10 mouse cellular contexts compared by ENCODE assay signal in genomic region chr15:103518600-103519385, GRCm38 (mm10). TPM values are rescaled to one million over a fixed set of nuclear protein-coding genes. Genes with fewer than 3 reads are reported as not detected.
A peak's percentile ranks its signal among the peaks of the same experiment; 100 is the strongest.
DNase-seq lines count a peak whose midpoint lies in the region; ATAC-seq lines count a peak whose summit lies in the region.
"Had no signal": no experiment of that assay in that cellular context is flagged by ENCODE, and none has a peak within 500 bp of the region (broad histone marks: within the 10 kb centered on the region; RNA-seq: fewer than 3 reads in every experiment).

No protein-coding gene starts in this region.

- no peak overlapping the region for H3K4me2 ChIP-seq in embryonic facial prominence, embryonic 11.5 days (ENCODE audit: low read depth, low read length)
- peak overlapping the region; percentile 28 for H3K4me2 ChIP-seq in hindbrain, embryonic 16.5 days (ENCODE audit: low read length)
- H3K4me2 ChIP-seq: limb, embryonic 12.5 days had no signal

- intact Hi-C loops in left cerebral cortex, postnatal 4 days (cut with DNase I): no loop called here
- intact Hi-C loops in left cerebral cortex, postnatal 36 days (cut with DNase I): no loop called here

- peak; percentile 67; the same call in 1 of the 2 replicates for ATAC-seq in embryonic facial prominence, embryonic 11.5 days (replicated peaks; ENCODE audit: insufficient number of reproducible peaks, low FRiP score, low TSS enrichment, low read depth)
- ATAC-seq in hindbrain, embryonic 16.5 days: peak; percentile 79

- H3K9ac ChIP-seq in embryonic facial prominence, embryonic 11.5 days (replicated peaks; ENCODE audit: low read length): no peak overlapping the region
- H3K9ac ChIP-seq in hindbrain, embryonic 16.5 days (ENCODE audit: low read depth, low read length): peak overlapping the region; percentile 30; the same call in 1 of the 2 replicates
- H3K9ac ChIP-seq: limb, embryonic 12.5 days had no signal

- no peaks in the 10 kb centered on the region for H3K4me1 ChIP-seq in embryonic facial prominence, embryonic 11.5 days (ENCODE audit: control insufficient read depth, insufficient read depth, low read length)
- peaks cover 55% of the 10 kb centered on the region for H3K4me1 ChIP-seq in hindbrain, embryonic 16.5 days (ENCODE audit: control insufficient read depth, insufficient read depth, low read depth, low read length)

- H3K9me3 ChIP-seq in embryonic facial prominence, embryonic 11.5 days (replicated peaks; ENCODE audit: control insufficient read depth, low read length): no peaks in the 10 kb centered on the region
- no peaks in the 10 kb centered on the region for H3K9me3 ChIP-seq in hindbrain, embryonic 16.5 days (ENCODE audit: control insufficient read depth, low read length)
- H3K9me3 ChIP-seq: limb, embryonic 12.5 days; megakaryocyte, embryonic 14.5 days had no signal

- WGBS in embryonic facial prominence, embryonic 11.5 days: 5% methylated on average over 5 of the region's 5 CpGs
- WGBS in hindbrain, embryonic 16.5 days: 3% methylated on average over 5 of the region's 5 CpGs

- peak; percentile 79 for DNase-seq in left cerebral cortex, postnatal 4 days
- DNase-seq in left cerebral cortex, postnatal 36 days (ENCODE audit: low spot score in 2 of 2): no peak
- DNase-seq in embryonic facial prominence, embryonic 11.5 days (ENCODE audit: low spot score): peak; percentile 41
- no peak for DNase-seq in spleen, postnatal 10 days (ENCODE audit: low spot score in 2 of 2)
- DNase-seq in spleen, postnatal 4 days (ENCODE audit: low spot score in 2 of 2): no peak
- no peak for DNase-seq in urinary bladder, postnatal 10 days (ENCODE audit: low spot score)

- H3K36me3 ChIP-seq in embryonic facial prominence, embryonic 11.5 days (replicated peaks; ENCODE audit: control insufficient read depth, insufficient read depth, low read depth, low read length): no peaks in the 10 kb centered on the region; the same call in 1 of the 2 replicates
- H3K36me3 ChIP-seq in hindbrain, embryonic 16.5 days (ENCODE audit: control insufficient read depth, insufficient read depth, low read length): peaks cover 7% of the 10 kb centered on the region
- H3K36me3 ChIP-seq: limb, embryonic 12.5 days had no signal

- H3K4me3 ChIP-seq in embryonic facial prominence, embryonic 11.5 days (ENCODE audit: low read depth, low read length): no peak overlapping the region
- H3K4me3 ChIP-seq in hindbrain, embryonic 16.5 days (ENCODE audit: low read length): no peak overlapping the region
- H3K4me3 ChIP-seq: limb, embryonic 12.5 days; megakaryocyte, embryonic 14.5 days had no signal

- no peaks in the 10 kb centered on the region for H3K27me3 ChIP-seq in embryonic facial prominence, embryonic 11.5 days (ENCODE audit: control insufficient read depth, insufficient read depth, low read length)
- H3K27me3 ChIP-seq in hindbrain, embryonic 16.5 days (replicated peaks; ENCODE audit: control insufficient read depth, insufficient read depth, low read length): no peaks in the 10 kb centered on the region
- H3K27me3 ChIP-seq: limb, embryonic 12.5 days had no signal

- 0 out of 2 replicates have a peak overlapping the region, but pooled peaks have one; percentile 28 for H3K27ac ChIP-seq in embryonic facial prominence, embryonic 11.5 days (replicated peaks; ENCODE audit: low read depth, low read length)
- H3K27ac ChIP-seq in hindbrain, embryonic 16.5 days (ENCODE audit: low read depth, low read length): peak overlapping the region; percentile 83
- H3K27ac ChIP-seq: limb, embryonic 12.5 days had no signal

RNA-seq across cellular contexts. Expression of gene Pde1b, which starts 16.0 kb away (rescaled TPM):
- total RNA-seq in left cerebral cortex, postnatal 4 days (2021): 10 to 100 TPM; 52.8 to 58.1 TPM
- total RNA-seq in left cerebral cortex, postnatal 36 days (2021): 100 to 1,000 TPM; 160 to 189 TPM
- 6.6 and 8.4 TPM in 2 replicates for polyA plus RNA-seq in embryonic facial prominence, embryonic 11.5 days (2014; fragmentation: Nextera tagmentation; extraction: Ambion mirVana)
- 89.3 and 91.0 TPM in 2 replicates for polyA plus RNA-seq in hindbrain, embryonic 16.5 days (2015; fragmentation: Nextera tagmentation; extraction: Ambion mirVana)

RNA-seq across cellular contexts. Expression of gene Ppp1r1a, which starts 19.0 kb away (rescaled TPM):
- 100 to 1,000 TPM; 144 to 153 TPM for total RNA-seq in left cerebral cortex, postnatal 4 days (2021)
- total RNA-seq in left cerebral cortex, postnatal 36 days (2021): 100 to 1,000 TPM; 148 to 164 TPM
- 17.6 and 21.6 TPM in 2 replicates for polyA plus RNA-seq in embryonic facial prominence, embryonic 11.5 days (2014; fragmentation: Nextera tagmentation; extraction: Ambion mirVana)
- polyA plus RNA-seq in hindbrain, embryonic 16.5 days (2015; fragmentation: Nextera tagmentation; extraction: Ambion mirVana): 143 and 161 TPM in 2 replicates

RNA-seq across cellular contexts. Expression of gene Glycam1, which starts 46.1 kb away (rescaled TPM):
- total RNA-seq in left cerebral cortex, postnatal 4 days (2021): not detected
- total RNA-seq in left cerebral cortex, postnatal 36 days (2021): not detected
- polyA plus RNA-seq in embryonic facial prominence, embryonic 11.5 days (2014; fragmentation: Nextera tagmentation; extraction: Ambion mirVana): not detected in 2 replicates
- polyA plus RNA-seq in hindbrain, embryonic 16.5 days (2015; fragmentation: Nextera tagmentation; extraction: Ambion mirVana): not detected in 2 replicates
- polyA plus RNA-seq: intestine, embryonic 14.5 days; limb, embryonic 12.5 days had no signal

Comparison
In these comparisons a context has a peak if more than half of its experiments do, and no peak if none do; other contexts are left out.
1. DNase-seq: peak in left cerebral cortex, postnatal 4 days (single experiment) and embryonic facial prominence, embryonic 11.5 days (single experiment); none in left cerebral cortex, postnatal 36 days (0 of 2), spleen, postnatal 10 days (0 of 2), spleen, postnatal 4 days (0 of 2) and urinary bladder, postnatal 10 days (single experiment).